Mouse (Mus musculus) c-Kit-positive CD71-negative TER-119-negative erythroid progenitor cells, embryonic 14.5 days (primary cell): ENCODE results near the gene Vmn1r9.
"Not testable (repeated sequence)": the region's sequence is repeated elsewhere in the genome, so short reads cannot be mapped to it uniquely, and the experiment has no call there.

ENCODE experiments used
- DNase-seq: peaks from one replicate; pipeline ENCODE4 v3.0.0-alpha.2; 2013; ENCODE audit warnings: low read depth

Gene Vmn1r9

GRCm38 (mm10) chr6:57066487-57066886, at the start of gene Vmn1r9:
TSS of gene Vmn1r9 (plus strand) at chr6:57066787.
- no peak for DNase-seq

- not testable (repeated sequence) for DNase-seq
Measured at GRCm38 (mm10) chr6:57025224-57025623, 41.4 kb upstream of the Vmn1r9 start, which contains the start of gene Vmn1r7. TSS of gene Vmn1r7 (minus strand) at chr6:57025324.

GRCm38 (mm10) chr6:57031984-57032383, 34.6 kb upstream of the Vmn1r9 start, which contains the start of gene Vmn1r8:
TSS of gene Vmn1r8 (plus strand) at chr6:57032284.
- DNase-seq, result no peak

- DNase-seq, result no peak
Measured at GRCm38 (mm10) chr6:57034674-57035073, 31.9 kb upstream of the Vmn1r9 start.

- peak; percentile 1 for DNase-seq
Measured at GRCm38 (mm10) chr6:57063730-57064129, 2.9 kb upstream of the Vmn1r9 start.

- DNase-seq, result peak; percentile 3
Measured at GRCm38 (mm10) chr6:57106358-57106757, 39.8 kb downstream of the Vmn1r9 start.

- no peak for DNase-seq
Measured at GRCm38 (mm10) chr6:57109154-57109553, 42.6 kb downstream of the Vmn1r9 start, which contains the start of gene Vmn1r10. TSS of gene Vmn1r10 (plus strand) at chr6:57109454.
